Mouse (Mus musculus): ENCODE data around the gene Spata18.

DNA sequence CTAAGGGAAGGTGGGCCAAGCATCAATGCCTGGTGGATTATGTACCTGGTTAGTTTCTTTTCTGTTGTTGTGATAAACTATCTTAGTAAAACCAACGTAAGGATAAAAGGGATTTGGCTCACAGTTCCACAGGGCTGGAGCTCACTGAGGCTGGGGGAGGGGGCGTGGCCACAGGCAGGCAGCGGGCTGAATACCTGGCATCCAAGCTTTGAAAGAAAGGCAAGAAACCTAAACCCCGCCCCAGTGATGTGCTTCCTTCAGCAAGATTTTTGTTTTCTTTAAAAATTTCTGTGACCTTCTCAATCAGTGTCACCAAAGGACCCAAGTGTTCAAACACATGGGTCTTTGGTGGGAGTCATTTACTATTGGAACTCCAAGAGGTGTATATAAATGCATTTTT is 23.6 kb upstream of the Spata18 start:
- TF ChIP-seq POLR2A (IDR thresholded peaks at IDR 0.05; ENCODE audit: insufficient read depth, low read depth, low read length) (no peak), CTCF (IDR thresholded peaks at IDR 0.05; ENCODE audit: insufficient read depth, low read depth, low read length) (no peak)

Data from olfactory bulb, adult 2 months (tissue).